Mouse (Mus musculus) intestine, postnatal 0 days (tissue): Measurements from ENCODE around the gene Angptl1. TPM values are rescaled to one million over a fixed set of nuclear protein-coding genes. Genes with fewer than 3 reads are reported as not detected.

Experiments
- ATAC-seq: fragments of 200-750 bp; cut with Nextera tagmentation; 2 replicates; pipeline ENCODE4 v1.8.0; 2017; ENCODE audit warnings: mild to moderate bottlenecking, moderate TSS enrichment, moderate library complexity
- H3K27ac ChIP-seq: fragments of 300-500 bp; sonication (generic); 2 replicates; pipeline ENCODE4 v1.5.1; 2014; ENCODE audit warnings: mild to moderate bottlenecking, low read depth, low read length, moderate library complexity
- H3K27me3 ChIP-seq: fragments of 300-500 bp; sonication (generic); replicated peaks from 2 replicates; pipeline ENCODE4 v1.6.1; 2014; ENCODE audit warnings: low read length, mixed read lengths; ENCODE audit not compliant: control insufficient read depth, insufficient read depth
- H3K36me3 ChIP-seq: fragments of 300-500 bp; sonication (generic); 2 replicates; pipeline ENCODE4 v1.6.1; 2014; ENCODE audit warnings: mild to moderate bottlenecking, moderate library complexity; ENCODE audit not compliant: control insufficient read depth, insufficient read depth
- H3K4me1 ChIP-seq: fragments of 300-500 bp; sonication (generic); replicated peaks from 2 replicates; pipeline ENCODE4 v1.6.1; 2014; ENCODE audit warnings: antibody characterized with exemption, low read length, mixed read lengths; ENCODE audit not compliant: control insufficient read depth, insufficient read depth
- H3K4me2 ChIP-seq: fragments of 300-500 bp; sonication (generic); replicated peaks from 2 replicates; pipeline ENCODE4 v1.6.1; 2014; ENCODE audit warnings: low read depth, mild to moderate bottlenecking, moderate library complexity
- H3K4me3 ChIP-seq: fragments of 300-500 bp; sonication (generic); 2 replicates; pipeline ENCODE4 v1.5.1; 2014; ENCODE audit warnings: low read depth, low read length
- H3K9ac ChIP-seq: fragments of 300-500 bp; sonication (generic); 2 replicates; pipeline ENCODE4 v1.6.1; 2014; ENCODE audit warnings: mild to moderate bottlenecking, low read depth, low read length
- H3K9me3 ChIP-seq: fragments of 300-500 bp; sonication (generic); 2 replicates; pipeline ENCODE4 v1.6.1; 2016; ENCODE audit warnings: mixed run types; ENCODE audit not compliant: control insufficient read depth
- CTCF ChIP-seq: sonication (generic); IDR thresholded peaks from 2 replicates; pipeline ENCODE4 v1.5.1; 2016; ENCODE audit warnings: low read depth, mild to moderate bottlenecking, control low read depth, antibody characterized with exemption, moderate library complexity
- WGBS: fragments of 180-500 bp; shearing (Covaris S2); extraction: QIAGEN DNeasy Blood & Tissue Kit; methylation state at CpG from one replicate; pipeline ENCODE4 v1.1.7; 2014; 5-methylcytosine and 5-hydroxymethylcytosine counted together
- polyA plus RNA-seq: library from polyadenylated mRNA; unstranded; fragments of >200 nt; fragmentation: Nextera tagmentation; extraction: Ambion mirVana; gene quantifications from 2 replicates; pipeline ENCODE4 v1.2.1, GENCODE M21; 2015

Gene Angptl1
- polyA plus RNA-seq, 1 experiment from 2014 or later, result 18.8 TPM

DNA sequence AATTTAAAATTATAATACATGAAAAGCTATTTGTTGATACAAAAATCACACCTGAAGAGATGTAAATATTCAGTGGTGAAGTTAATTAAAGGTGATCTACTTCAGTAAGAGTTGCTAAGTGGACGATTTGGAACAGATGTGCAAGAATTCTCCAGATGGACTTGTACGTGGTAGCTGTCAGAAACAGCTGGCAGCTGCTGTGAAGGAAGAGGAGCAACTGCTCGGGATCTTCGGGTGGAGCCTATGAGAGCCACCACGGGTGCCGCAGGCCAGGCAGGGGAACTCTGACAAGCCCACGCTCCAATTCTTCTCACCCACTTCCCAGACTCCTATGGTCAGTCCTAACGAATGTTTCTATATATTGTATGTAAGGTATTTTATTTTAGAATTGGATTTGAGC is 25.6 kb upstream of the Angptl1 start:
- Histone ChIP-seq H3K4me2 (no peak overlapping the region), H3K36me3 (0 out of 2 replicates have a peak, but pooled peaks cover 5% of the 10 kb centered on the region), H3K27me3 (no peaks in the 10 kb centered on the region), H3K4me3 (no peak overlapping the region), H3K9ac (no peak overlapping the region), H3K4me1 (no peaks in the 10 kb centered on the region), H3K9me3 (no peaks in the 10 kb centered on the region), H3K27ac (no peak overlapping the region)
- ATAC-seq, result no peak
- TF ChIP-seq CTCF, result no peak
- WGBS, result 70% methylated on average over 8 of the region's 8 CpGs

DNA sequence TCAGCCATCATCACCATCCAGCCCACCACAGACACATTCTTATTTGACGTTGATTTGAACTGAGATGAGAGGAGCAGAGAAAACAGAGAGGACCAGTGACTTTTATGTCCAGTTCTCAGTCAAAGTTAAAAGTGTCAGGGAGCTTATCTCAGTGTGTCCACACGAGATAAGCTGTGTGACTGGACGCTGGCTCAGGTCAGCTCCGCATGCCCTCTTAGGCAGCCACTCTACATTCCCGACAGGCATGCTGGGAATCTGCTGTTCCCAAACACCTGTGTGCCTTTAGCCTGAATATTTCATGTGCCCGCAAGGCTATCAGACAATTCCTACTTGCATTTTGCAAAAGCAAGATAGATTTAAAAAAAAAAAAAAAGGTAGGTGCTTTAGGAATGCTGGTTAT is 24.9 kb upstream of the Angptl1 start:
- TF ChIP-seq CTCF, result no peak
- Histone ChIP-seq H3K4me3 (no peak overlapping the region), H3K27me3 (no peaks in the 10 kb centered on the region), H3K36me3 (0 out of 2 replicates have a peak, but pooled peaks cover 12% of the 10 kb centered on the region), H3K27ac (no peak overlapping the region), H3K4me1 (no peaks in the 10 kb centered on the region), H3K9me3 (no peaks in the 10 kb centered on the region), H3K4me2 (no peak overlapping the region), H3K9ac (no peak overlapping the region)
- ATAC-seq, result no peak
- WGBS, result 64% methylated on average over 6 of the region's 6 CpGs

DNA sequence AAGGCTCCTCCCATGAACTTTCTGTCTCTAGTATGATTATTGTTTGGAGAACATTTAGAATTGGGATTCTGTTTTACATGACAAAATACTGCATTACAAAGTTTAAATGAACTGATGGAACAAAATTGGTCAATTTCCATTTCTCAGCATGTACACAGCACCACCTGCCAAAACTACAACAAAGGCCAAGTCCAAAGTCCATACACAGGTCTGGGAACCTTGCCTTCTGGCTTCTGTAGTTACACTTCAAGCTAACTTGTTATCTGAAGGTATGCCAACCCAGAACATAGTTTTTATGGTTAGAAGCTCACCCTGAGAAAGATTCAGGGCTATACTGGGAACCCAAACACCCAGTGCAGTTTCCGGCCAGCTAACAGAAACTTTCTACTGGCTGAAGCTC is 19.1 kb upstream of the Angptl1 start:
- 59% methylated on average over 1 of the region's 1 CpGs for WGBS
- ATAC-seq, result 0 out of 2 replicates have a peak, but pooled peaks have one; percentile 54

GRCm38 (mm10) chr1:156838695-156839094 is 333 bp downstream of the Angptl1 start:
- TF ChIP-seq CTCF, result peak; percentile 9; the same call in 1 of the 2 replicates
- H3K9me3 ChIP-seq, result no peaks in the 10 kb centered on the region
- peak overlapping the region; percentile 46; the same call in 1 of the 2 replicates for H3K27ac ChIP-seq
- no peaks in the 10 kb centered on the region for H3K27me3 ChIP-seq
- peak overlapping the region; percentile 33 for H3K4me3 ChIP-seq
- peak; percentile 93 for ATAC-seq
- no peaks in the 10 kb centered on the region for H3K36me3 ChIP-seq
- peak overlapping the region; percentile 45 for H3K9ac ChIP-seq
- peak overlapping the region; percentile 64 for H3K4me2 ChIP-seq
- WGBS, result 2% methylated on average over 6 of the region's 6 CpGs
- no peaks in the 10 kb centered on the region; the same call in 1 of the 2 replicates for H3K4me1 ChIP-seq

More for the DNA sequence above, 19.1 kb upstream of the Angptl1 start:
- no peaks in the 10 kb centered on the region for H3K9me3 ChIP-seq
- H3K27me3 ChIP-seq, result no peaks in the 10 kb centered on the region
- TF ChIP-seq CTCF, result no peak
- no peak overlapping the region for H3K27ac ChIP-seq
- no peak overlapping the region for H3K4me3 ChIP-seq
- H3K36me3 ChIP-seq, result 0 out of 2 replicates have a peak, but pooled peaks cover 12% of the 10 kb centered on the region
- H3K4me2 ChIP-seq, result no peak overlapping the region
- no peak overlapping the region for H3K9ac ChIP-seq
- H3K4me1 ChIP-seq, result no peaks in the 10 kb centered on the region

- no peak for TF ChIP-seq CTCF
- Histone ChIP-seq H3K9me3 (no peaks in the 10 kb centered on the region), H3K27ac (no peak overlapping the region), H3K4me2 (peak overlapping the region; percentile 48), H3K9ac (no peak overlapping the region), H3K27me3 (no peaks in the 10 kb centered on the region), H3K4me3 (no peak overlapping the region), H3K4me1 (no peaks in the 10 kb centered on the region; the same call in 1 of the 2 replicates), H3K36me3 (no peaks in the 10 kb centered on the region)
- ATAC-seq, result no peak
- WGBS, result 66% methylated on average over 11 of the region's 11 CpGs
These were observed 3.4 kb downstream of the Angptl1 start for GRCm38 (mm10) chr1:156841625-156842339.

- no peak for ATAC-seq
- H3K4me1 ChIP-seq, result no peaks in the 10 kb centered on the region
- TF ChIP-seq CTCF, result no peak
- no peaks in the 10 kb centered on the region for H3K9me3 ChIP-seq
- no peaks in the 10 kb centered on the region for H3K36me3 ChIP-seq
- H3K4me2 ChIP-seq, result no peak overlapping the region
- WGBS, result 68% methylated on average over 4 of the region's 4 CpGs
- no peak overlapping the region for H3K27ac ChIP-seq
- no peaks in the 10 kb centered on the region for H3K27me3 ChIP-seq
- H3K4me3 ChIP-seq, result no peak overlapping the region
- no peak overlapping the region for H3K9ac ChIP-seq
These were observed 8.7 kb downstream of the Angptl1 start for GRCm38 (mm10) chr1:156847098-156847497.
